Mouse (Mus musculus): ENCODE measurements around the gene Best1. TPM values are rescaled to one million over a fixed set of nuclear protein-coding genes. Genes with fewer than 3 reads are reported as not detected.

Best1 gene
- total RNA-seq, 2 experiments from 2014 or later: 1.2 to 1.5 TPM

DNA sequence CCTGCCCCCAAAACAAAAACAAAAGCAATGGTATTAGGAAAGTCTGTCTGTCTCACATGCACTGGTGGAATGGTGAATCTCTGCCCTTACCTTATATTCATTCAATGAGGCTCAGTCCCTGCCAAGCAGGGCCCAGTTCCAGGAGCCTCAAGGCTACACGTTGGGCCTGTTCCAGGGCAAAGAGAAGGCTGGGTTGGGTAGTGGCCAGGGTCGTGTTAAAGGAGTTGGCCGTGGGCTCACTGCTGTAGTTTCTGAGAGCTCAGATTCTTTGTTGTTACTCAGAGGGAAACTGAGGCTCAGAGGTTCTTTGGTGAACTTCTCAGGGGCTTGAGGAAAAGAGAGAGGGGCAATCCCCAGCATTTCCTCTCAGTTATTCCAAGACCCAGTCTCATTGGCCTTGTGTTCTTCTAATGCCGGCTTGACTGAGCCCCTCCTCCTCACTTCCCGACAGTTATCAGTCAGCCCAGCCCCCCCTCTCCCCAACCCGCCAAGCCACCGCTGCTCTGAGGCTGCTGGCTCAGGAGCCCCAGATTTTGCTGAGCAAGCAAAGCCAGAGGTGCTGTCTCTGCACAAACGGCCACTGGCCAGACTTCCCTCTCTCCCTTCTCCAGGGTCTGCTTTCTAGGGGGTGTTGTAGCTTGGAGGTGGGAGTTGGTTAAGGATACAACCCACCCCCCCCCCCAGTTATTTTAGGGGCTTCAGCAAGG is 23.9 kb upstream of the Best1 start:
- DNase-seq (ENCODE audit: low spot score in 2 of 2): peak in 1 of 2 experiments; percentile 58

DNA sequence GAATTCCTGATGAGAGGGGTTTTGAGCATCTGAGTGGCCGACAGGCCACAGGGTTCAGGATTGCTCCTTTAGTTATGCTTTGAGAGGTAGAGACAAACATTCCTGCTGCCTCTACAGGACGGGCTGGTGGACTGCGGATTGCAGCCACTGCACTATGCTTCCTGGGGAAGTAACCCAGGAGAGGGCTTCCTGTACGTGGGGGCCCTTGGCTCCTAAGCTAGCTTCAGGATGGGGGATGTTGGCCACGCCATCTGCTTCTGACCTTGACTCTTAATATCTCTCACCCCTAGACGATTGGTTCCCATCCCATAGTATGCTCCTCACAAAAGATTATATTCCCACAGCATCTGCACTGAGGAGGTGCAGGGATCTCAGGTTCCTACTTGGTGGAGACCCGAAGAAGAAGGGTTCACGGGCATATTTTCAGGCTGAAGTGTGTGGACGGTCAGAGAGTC is 21.9 kb upstream of the Best1 start:
- DNase-seq (ENCODE audit: low spot score in 2 of 2): no peak

DNA sequence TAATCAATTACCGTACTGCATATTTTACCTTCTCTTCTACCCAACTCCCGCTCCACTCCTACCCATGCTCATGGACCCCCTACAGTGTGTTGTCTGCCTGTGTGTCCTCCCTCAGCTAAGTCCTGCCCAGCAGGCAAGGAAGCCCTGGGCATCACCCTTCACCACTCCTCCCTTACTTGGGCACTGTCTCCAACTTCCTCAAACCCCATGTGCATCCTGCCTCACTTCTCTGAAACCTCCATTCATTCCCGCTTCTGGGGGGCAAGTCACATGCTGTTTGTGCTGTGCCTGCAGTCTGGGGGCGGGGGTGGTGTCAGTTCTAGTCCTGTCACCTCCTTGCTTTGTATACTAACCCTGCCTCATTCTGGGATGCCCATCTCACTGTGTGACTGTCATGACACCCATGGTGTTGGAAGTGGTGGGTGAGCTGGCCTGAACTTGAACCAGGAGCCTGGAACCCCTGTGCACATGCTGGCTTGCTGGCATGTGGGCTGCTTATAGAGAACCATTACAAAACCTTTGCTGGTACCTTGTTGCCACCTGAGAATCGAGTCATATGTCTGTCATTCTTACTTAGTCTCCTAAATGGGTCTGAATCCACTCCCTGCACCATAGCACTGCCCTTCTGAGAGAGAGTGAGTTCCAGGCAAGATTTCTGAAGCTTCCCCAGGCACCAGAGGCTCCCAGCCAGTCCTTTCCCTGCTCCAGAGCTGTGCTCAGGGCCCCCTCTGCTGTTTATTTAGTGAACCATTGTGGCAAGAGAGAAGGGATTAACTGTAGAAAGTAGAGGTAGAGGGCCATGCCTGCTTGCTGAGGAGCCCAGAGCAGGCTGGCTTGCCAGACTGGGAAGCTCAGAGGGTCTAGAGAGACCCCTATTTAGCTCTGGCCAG is 21.2 kb upstream of the Best1 start:
- DNase-seq (ENCODE audit: low spot score in 2 of 2): peak in 1 of 2 experiments; percentile 61

DNA sequence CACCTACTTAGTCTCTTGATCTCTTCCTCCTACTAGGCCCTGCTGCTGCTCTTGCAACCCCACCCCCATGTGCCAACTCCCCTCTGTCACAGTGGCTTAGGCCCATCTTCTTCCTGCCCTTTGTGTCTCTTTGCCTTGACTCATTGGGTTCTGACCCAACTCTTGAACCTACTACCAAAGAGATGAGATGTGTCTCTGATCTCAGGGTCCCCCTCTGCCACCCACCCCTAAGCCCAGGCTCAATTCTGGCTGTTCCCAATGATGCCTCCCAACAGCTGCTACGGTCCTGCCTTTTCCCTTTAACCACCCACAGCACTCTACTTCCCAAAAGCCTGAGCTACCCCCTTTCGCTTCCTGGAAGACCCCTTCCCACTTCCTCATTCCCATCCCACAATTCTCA is 20.5 kb upstream of the Best1 start:
- DNase-seq (ENCODE audit: low spot score in 2 of 2): no peak

DNA sequence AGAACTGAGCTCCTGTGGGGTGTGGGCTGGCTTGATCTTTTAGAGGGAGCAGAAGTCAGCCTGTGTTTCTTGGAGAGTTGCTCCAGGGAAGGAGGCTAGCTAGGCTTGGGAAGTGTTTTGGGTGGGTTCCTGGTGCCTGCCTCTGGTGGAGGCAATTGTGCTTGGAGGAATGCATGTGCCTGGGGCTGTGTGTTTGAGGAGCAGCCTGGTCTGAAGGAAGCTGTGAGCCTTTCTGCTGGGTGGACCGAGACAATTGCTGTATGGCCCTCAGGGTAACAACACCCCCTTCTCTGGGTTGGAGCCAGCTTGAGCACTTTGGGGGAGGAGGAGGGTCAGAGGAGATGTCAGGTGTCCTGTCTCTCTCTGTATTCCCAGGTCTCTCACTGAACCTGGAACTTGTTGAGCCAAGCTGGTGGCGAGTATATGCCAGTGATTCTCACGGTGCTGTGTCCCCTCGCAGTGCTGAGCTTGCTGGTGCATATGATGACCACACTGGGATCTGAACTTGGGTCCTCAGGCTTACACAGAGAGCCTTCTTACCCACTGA is 17.9 kb upstream of the Best1 start:
- DNase-seq (ENCODE audit: low spot score in 2 of 2): no peak

DNA sequence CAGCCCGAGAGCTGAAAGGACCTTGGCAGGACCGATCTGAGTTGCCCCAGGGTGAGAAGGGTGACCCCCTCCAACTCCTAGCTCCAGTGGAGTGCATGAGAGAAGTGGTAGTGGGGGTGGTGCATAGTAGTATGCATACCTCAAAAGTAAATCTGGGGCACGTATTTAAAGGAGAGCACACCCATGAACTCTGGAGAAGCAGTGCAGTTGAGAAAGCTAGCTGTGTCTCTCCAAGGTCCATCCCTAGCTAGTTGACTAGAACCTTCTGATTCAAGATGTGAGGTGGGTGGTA is 17.0 kb upstream of the Best1 start:
- no peak for DNase-seq (ENCODE audit: low spot score in 2 of 2)

DNA sequence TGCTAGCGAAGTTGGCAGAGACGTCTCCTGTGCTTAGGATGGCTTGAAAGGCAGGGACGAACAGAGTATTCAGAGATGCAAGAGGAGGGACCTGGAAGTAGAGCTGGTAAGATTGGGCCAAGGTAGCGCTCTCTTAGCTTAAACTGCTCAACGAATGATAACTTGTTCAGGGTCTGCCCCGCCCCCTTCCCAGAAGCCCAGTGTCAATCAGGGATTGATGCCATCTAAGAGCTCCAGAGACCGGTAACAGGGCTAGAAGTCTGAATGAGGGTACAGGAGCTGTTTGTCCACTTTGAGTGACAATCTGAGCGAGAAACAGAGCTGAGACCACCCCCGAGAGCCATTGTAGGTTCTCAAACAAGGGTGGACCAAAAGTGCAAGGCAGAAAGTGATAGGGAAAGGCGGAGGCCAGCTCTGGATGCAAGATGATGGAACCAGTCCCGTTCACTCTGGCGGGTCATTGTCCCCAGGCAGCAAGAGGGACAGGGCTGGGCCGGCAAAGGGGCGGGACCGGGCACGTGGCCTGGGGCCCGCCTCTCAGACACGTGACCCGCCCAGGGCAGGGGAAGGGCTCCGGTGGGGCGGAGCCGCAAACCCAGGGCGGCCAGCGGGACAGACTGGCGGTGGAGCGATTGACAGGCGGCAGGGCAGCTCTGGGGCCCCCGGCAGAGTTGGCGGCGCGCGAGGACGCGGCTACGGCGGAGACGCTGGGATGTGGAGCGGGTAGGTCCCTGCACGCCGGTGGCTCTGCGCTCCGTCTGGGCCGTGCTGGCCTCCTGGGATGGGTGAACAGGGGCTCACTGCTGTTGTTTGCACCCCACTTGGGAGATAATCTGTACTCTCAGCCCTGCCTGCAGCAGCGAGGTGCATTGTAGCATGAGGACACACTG is 16.4 kb upstream of the Best1 start:
- DNase-seq (ENCODE audit: low spot score in 2 of 2): peak; percentile 92 to 94

DNA sequence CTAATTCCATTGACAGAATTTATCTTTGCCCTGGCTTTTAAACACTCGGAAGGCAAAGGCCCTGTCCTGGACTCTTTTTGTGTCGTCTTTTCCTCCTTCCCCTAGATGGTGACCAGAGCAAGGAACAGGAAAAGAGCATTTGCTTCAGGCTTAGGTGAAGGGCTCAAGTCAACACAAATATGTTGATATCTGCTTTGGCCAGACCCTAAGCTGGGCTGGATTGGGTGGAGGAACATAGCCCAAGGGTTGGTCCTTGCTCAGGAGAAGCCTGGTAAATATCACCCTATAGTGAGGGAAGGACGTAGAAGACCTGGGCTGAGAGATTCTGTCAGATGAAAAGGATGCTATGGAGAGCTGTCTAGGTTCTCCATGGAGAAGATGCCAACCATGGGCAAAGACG is 14.7 kb upstream of the Best1 start:
- no peak for DNase-seq (ENCODE audit: low spot score in 2 of 2)

DNA sequence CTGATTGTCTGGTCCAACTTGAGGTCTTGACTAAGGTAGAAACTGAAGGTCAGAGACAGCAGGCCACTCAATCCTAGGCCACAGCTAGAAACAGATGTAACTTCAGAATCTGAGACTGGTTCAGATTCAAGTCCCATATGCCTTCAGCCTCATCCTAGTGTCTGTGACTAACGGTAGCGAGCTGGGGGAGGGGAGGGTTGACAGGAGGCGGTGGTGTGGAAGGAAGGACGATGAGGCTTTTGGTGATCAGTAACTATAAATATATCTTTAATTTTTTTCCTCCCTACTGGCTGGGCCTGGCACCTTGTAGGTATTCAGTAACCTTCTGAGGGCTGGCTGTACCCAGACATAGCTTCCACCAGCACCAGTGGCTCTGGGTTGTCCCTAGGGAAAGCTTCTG is 14.0 kb upstream of the Best1 start:
- no peak for DNase-seq (ENCODE audit: low spot score in 2 of 2)

DNA sequence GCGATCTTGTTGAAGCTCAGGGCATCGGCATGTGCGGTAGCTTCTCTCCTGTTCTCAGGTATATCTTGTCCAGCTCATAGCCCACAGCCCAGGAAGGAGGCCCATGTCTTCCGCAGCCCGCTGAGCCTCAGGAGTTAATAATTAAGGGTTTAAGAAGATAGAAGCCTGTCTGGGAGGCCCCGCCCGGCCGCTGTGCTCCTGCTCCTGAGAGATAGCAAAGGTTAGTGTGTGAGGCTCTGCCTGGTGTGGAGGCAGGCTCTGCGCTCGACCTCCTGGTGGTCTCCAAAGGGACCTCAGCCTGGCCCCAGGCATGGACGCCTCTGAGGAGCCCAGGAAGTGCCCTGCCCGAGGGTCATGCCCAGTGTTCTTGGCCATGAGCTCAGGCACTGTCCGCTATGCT is 13.4 kb upstream of the Best1 start:
- DNase-seq (ENCODE audit: low spot score in 2 of 2): no peak

DNA sequence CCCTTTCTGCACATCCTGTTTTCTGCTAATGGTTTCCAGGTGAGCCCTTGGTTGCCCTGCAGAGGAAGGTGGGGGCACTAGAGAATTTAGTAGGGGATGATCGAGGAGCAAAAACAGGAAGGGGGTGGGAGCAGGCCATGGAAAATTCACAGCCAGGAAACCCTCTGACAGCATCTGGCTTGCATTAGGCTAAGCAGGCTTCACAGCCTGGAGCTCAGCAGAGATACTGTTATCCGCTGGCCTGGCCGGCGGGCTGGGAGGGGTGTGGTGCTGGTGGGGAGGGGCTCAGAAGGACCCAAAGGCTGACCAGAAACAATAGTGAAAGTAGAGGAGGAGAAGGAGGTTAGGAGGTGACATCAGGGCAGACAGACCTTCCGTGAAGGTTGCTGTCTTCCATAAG is 12.5 kb upstream of the Best1 start:
- peak; percentile 55 to 68 for DNase-seq (ENCODE audit: low spot score in 2 of 2)

DNA sequence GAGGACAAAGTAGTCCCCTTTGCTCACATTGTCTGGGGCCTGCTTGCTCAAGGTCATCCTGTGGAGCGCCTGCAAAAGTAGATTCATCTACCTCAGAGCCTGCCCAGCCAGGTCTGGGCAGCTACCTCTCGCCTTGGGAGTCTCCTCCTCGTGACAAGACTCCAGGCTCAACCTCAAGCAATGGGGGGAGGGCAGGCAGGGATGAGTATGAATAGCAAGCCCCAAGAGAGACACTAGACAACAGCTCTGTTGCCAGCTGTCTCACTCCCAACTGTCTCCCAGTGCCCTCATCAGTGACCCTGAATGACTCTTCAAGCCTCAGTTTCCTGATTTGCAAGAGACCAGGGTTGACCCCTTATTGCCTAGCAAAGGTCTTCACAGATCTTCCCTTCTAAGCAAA is 11.9 kb upstream of the Best1 start:
- DNase-seq (ENCODE audit: low spot score in 2 of 2): peak in 1 of 2 experiments; percentile 57

DNA sequence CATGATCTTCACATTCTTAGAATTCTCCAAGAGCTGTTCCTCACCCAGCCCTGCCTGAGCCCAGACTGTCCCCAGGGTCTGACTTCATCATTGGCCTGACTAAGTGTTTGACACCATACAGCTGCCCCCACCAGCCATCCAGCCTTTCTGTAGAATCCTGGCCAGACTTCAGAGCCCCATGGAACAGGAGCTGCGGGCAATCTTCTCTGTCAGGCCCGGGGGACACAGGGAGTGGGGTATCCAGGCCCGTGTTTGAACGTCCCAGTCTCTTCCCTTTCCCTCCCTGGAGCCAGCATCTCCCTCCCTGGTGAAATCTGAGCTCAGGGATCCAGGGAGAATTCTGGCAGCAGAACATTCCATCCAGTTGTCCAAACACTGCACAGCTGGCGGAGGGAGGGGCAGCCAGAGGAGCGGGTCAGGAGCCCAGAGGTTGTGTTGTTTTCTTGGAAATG is 11.4 kb upstream of the Best1 start:
- DNase-seq (ENCODE audit: low spot score in 2 of 2): peak; percentile 55 to 81

DNA sequence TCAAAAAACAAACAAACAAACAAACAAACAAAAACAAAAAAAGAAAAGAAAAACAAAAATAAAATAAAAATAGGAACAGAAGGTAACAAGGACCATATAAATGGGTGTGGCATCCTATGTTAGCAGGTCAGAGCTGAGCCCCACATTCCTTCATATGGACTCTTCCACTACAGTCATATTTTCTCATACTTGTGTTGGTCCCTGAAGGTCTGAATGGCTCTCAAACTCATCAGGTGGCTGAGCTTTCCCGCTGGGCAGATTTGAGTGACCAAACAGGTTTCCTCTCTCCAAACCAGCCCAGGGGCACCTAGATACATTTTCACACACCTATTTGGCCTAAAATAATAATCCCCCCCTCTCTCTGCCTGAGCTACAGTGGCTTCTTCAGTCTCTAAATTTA is 10.0 kb upstream of the Best1 start:
- no peak for DNase-seq (ENCODE audit: low spot score in 2 of 2)

DNA sequence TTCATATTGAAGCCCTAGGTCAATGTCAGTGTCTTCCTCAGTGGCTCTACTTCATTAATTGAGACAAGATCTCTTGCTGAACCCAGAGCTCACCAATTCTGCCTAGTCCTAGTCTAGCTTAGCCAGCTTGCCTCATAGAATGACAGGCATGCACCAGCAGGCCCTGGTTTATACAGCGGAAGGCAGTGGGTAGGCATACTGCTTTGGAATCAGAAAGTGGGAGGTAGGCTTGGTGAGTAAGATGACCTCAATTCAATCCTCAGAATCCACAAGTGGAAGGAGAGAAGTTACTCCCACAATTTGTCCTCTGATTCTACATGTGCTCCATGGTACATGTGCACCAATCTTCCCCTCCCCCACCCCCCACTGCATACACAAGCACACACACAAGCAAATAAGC is 2.3 kb upstream of the Best1 start:
- no peak for DNase-seq (ENCODE audit: low spot score in 2 of 2)

DNA sequence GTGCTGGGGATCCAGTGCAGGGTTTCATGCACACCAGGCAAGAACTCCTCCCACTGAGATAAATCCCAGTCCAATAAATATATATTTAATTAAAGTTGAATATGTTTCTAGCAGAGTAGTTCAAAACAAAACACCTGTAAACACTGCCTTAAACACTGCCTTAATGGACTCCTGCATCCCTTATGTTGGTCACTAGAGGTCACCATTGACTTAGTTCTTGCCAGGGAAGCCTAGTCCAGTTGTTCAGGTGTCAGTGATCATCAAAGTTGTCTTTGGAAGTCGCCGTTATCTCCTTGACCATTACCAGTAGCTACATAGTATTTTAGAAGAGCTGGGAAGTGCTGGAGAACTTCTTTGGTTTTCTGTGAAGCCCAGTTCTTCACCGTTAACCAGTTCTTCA is 1.1 kb downstream of the Best1 start:
- DNase-seq (ENCODE audit: low spot score in 2 of 2): no peak

DNA sequence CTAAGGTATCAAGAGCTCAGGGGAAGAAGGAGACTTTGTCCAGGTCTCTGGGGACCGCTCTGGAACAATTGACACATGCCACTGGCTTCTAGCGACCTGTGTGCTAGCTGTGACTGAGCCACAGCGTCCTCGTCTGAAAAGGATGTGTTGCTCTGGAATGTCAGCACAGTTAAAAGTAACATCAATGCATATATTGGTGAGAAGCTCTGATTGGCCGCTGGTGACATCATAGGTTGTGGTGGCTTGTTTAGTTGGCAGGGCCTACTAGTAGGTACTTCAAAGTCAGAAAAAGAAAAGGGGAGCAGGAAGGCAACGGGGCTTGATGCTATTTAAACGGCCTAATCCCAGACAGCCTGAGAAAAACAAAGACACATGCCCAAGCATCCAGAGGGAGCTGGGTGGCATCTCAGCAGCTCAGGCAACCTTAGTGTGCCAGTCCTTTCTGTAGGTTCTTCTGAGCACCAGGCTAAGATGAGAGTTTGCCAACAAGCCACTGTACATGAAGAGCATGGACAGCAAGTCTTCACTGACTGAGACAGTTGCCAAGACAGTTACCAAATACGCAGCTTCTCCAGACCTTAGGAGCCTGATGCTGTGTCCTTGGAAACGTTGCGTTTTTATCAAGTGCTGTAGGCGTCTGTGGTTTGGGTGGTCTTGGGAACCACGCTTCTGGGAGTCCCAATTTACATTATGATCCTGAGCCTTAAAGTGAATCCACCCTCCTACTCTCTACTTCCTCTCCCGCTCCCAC is 2.5 kb downstream of the Best1 start:
- no peak for DNase-seq (ENCODE audit: low spot score in 2 of 2)

DNA sequence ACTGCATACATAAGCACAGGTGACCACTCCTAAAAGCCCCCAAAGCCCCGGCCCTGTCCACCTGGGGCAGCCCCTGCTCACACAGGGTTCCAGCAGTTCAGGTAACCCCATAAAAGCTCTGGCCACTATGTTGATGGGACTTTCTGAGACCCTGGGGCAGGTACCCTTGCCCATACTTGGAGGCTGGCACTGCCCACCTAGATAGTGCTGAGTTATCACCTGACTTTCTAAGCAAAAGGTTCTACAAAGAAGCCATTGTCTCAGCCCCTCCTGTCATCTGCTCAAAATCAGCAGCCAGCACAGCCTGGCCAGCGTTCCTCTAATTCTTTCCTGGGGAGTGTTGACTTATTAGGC is 3.4 kb downstream of the Best1 start:
- no peak for DNase-seq (ENCODE audit: low spot score in 2 of 2)

DNA sequence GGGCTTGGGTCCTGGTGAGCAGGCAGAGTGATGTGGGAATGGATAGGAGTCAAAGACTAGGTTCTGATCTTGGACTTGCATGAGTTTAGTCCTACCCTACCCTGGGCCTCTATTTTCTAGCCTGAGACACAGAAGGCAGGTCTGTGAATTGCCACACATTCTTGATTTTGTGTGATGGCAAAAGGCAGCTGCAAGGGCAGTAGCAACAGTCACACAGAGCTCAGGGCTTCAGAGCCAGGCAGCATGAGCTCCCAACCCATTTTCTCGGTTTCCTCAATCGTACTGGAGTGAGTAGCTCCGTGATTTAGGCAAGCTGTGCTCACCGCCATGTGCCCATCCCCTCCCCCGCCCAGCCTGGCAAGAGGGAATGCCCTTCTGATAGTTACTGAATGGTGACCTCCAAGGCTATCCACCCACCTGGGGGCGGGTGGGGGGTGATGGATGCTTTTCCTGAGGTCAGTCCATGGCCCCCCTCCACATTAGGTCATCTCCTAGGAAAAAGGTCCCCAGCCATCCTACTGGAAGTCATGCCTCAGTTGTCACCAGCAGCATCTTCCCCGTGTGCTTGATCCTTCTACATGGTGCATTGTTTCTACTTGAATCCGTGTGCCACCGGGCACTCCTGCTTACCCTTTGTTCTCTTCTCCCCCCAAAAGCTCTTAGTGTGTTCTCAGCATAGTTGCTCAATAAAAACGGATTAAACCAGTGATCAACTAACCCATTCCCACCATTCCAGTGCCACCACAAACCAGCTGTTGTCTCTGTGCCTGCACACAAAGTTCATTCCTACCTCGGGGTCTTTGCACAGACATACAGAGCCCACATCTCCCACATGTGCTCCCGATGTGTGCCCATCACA is 4.0 kb downstream of the Best1 start:
- no peak for DNase-seq (ENCODE audit: low spot score in 2 of 2)
